Mouse (Mus musculus) stomach, postnatal 0 days (tissue): Measurements from ENCODE around the gene Cd68. TPM values are rescaled to one million over a fixed set of nuclear protein-coding genes. Genes with fewer than 3 reads are reported as not detected.
"Not testable (repeated sequence)": the region's sequence is repeated elsewhere in the genome, so short reads cannot be mapped to it uniquely, and the experiment has no call there.

Experiments
- ATAC-seq: fragments of 200-750 bp; cut with Nextera tagmentation; 2 replicates; pipeline ENCODE4 v1.8.0; 2017; ENCODE audit not compliant: low FRiP score, low TSS enrichment
- DNase-seq: peaks from one replicate; pipeline ENCODE4 v3.0.0-alpha.2; 2016; ENCODE audit warnings: low spot score
- H3K27ac ChIP-seq: fragments of 300-500 bp; sonication (generic); replicated peaks from 2 replicates; pipeline ENCODE4 v1.5.1; 2014; ENCODE audit warnings: mild to moderate bottlenecking, control low read depth
- H3K27me3 ChIP-seq: fragments of 300-500 bp; sonication (generic); 2 replicates; pipeline ENCODE4 v1.6.1; 2014; ENCODE audit warnings: low read length; ENCODE audit not compliant: control insufficient read depth, insufficient read depth
- H3K36me3 ChIP-seq: fragments of 300-500 bp; sonication (generic); 2 replicates; pipeline ENCODE4 v1.6.1; 2014; ENCODE audit warnings: low read length, mixed read lengths; ENCODE audit not compliant: control insufficient read depth, insufficient read depth
- H3K4me1 ChIP-seq: fragments of 300-500 bp; sonication (generic); replicated peaks from 2 replicates; pipeline ENCODE4 v1.6.1; 2014; ENCODE audit warnings: antibody characterized with exemption; ENCODE audit not compliant: control insufficient read depth, insufficient read depth
- H3K4me2 ChIP-seq: fragments of 300-500 bp; sonication (generic); replicated peaks from 2 replicates; pipeline ENCODE4 v1.6.1; 2014; ENCODE audit warnings: low read depth, mild to moderate bottlenecking, control low read depth, moderate library complexity
- H3K4me3 ChIP-seq: fragments of 300-500 bp; sonication (generic); 2 replicates; pipeline ENCODE4 v1.5.1; 2014; ENCODE audit warnings: low read depth, low read length, control low read depth
- H3K9ac ChIP-seq: fragments of 300-500 bp; sonication (generic); 2 replicates; pipeline ENCODE4 v1.6.1; 2014; ENCODE audit warnings: mild to moderate bottlenecking, low read length, control low read depth, mixed read lengths
- H3K9me3 ChIP-seq: fragments of 300-500 bp; sonication (generic); 2 replicates; pipeline ENCODE4 v1.6.1; 2016; ENCODE audit warnings: low read length; ENCODE audit not compliant: control insufficient read depth
- CTCF ChIP-seq: IDR thresholded peaks from 2 replicates; pipeline ENCODE4 v1.5.1; 2016; ENCODE audit warnings: antibody characterized with exemption, low read depth, mild to moderate bottlenecking, moderate library complexity
- EP300 ChIP-seq: optimal IDR thresholded peaks from 2 replicates; pipeline ENCODE3; 2016; ENCODE audit warnings: antibody characterized with exemption
- WGBS: fragments of 180-500 bp; shearing (Covaris S2); extraction: QIAGEN DNeasy Blood & Tissue Kit; methylation state at CpG from one replicate; pipeline ENCODE4 v1.1.7; 2014; 5-methylcytosine and 5-hydroxymethylcytosine counted together
- polyA plus RNA-seq: library from polyadenylated mRNA; unstranded; fragments of >200 nt; fragmentation: Nextera tagmentation; extraction: Ambion mirVana; gene quantifications from 2 replicates; pipeline ENCODE4 v1.2.1, GENCODE M21; 2015

Cd68 gene
- polyA plus RNA-seq, 1 experiment from 2014 or later = 17.9 TPM

- TF ChIP-seq EP300 = no peak
- TF ChIP-seq CTCF = no peak
- ATAC-seq = peak; percentile 49
- H3K9me3 ChIP-seq = no peaks in the 10 kb centered on the region
- peak overlapping the region; percentile 98 for H3K27ac ChIP-seq
- H3K4me2 ChIP-seq = peak overlapping the region; percentile 87
- H3K4me1 ChIP-seq = no peaks in the 10 kb centered on the region
- H3K9ac ChIP-seq = peak overlapping the region; percentile 96
- peak overlapping the region; percentile 93 for H3K4me3 ChIP-seq
- no peaks in the 10 kb centered on the region; the same call in 1 of the 2 replicates for H3K36me3 ChIP-seq
- under 1% methylated on average over 47 of the region's 50 CpGs for WGBS
- H3K27me3 ChIP-seq = no peaks in the 10 kb centered on the region
- DNase-seq = no peak
These were observed 32.7 kb downstream of the Cd68 start for GRCm38 (mm10) chr11:69633128-69633866.

- peak within 1 kb of the TSS; percentile 96 for H3K9ac ChIP-seq
- ATAC-seq = peak; percentile 98
- DNase-seq = peak; percentile 100
- H3K27me3 ChIP-seq = no peaks in the 10 kb centered on the region
- WGBS = under 1% methylated on average over 29 of the region's 56 CpGs
- H3K4me3 ChIP-seq = peak within 1 kb of the TSS; percentile 93
- peak within 1 kb of the TSS; percentile 98 for H3K27ac ChIP-seq
- no peaks in the 10 kb centered on the region for H3K9me3 ChIP-seq
- H3K4me1 ChIP-seq = no peaks in the 10 kb centered on the region
- no peaks in the 10 kb centered on the region; the same call in 1 of the 2 replicates for H3K36me3 ChIP-seq
- peak within 1 kb of the TSS; percentile 87 for H3K4me2 ChIP-seq
- TF ChIP-seq EP300 = no peak
- peak; percentile 90 for TF ChIP-seq CTCF
These were observed 33.5 kb downstream of the Cd68 start, which contains the start of gene Fxr2 for GRCm38 (mm10) chr11:69632284-69633089. TSS of gene Fxr2 (plus strand) at chr11:69632990.

GRCm38 (mm10) chr11:69629802-69630201 is 36.2 kb downstream of the Cd68 start:
- Histone ChIP-seq H3K27me3 (no peaks in the 10 kb centered on the region), H3K4me1 (no peaks in the 10 kb centered on the region), H3K27ac (no peak overlapping the region), H3K4me3 (no peak overlapping the region), H3K9ac (no peak overlapping the region), H3K4me2 (no peak overlapping the region), H3K9me3 (no peaks in the 10 kb centered on the region), H3K36me3 (no peaks in the 10 kb centered on the region)
- ATAC-seq = no peak
- WGBS = 66% methylated on average over 1 of the region's 1 CpGs
- no peak for DNase-seq
- TF ChIP-seq CTCF = peak; percentile 72
- TF ChIP-seq EP300 = no peak

- no peaks in the 10 kb centered on the region for H3K4me1 ChIP-seq
- 35% methylated on average over 6 of the region's 6 CpGs for WGBS
- no peaks in the 10 kb centered on the region for H3K9me3 ChIP-seq
- H3K4me2 ChIP-seq = no peak overlapping the region
- no peaks in the 10 kb centered on the region for H3K27me3 ChIP-seq
- no peak overlapping the region for H3K27ac ChIP-seq
- no peak overlapping the region for H3K9ac ChIP-seq
- DNase-seq (peak; percentile 83), ATAC-seq (no peak)
- H3K4me3 ChIP-seq = no peak overlapping the region
- TF ChIP-seq EP300 = no peak
- peak; percentile 98 for TF ChIP-seq CTCF
- H3K36me3 ChIP-seq = no peaks in the 10 kb centered on the region
These were observed 37.7 kb downstream of the Cd68 start for GRCm38 (mm10) chr11:69628286-69628685.

- not testable (repeated sequence) for H3K9ac ChIP-seq, DNase-seq, H3K9me3 ChIP-seq, H3K4me2 ChIP-seq, H3K27me3 ChIP-seq, H3K4me3 ChIP-seq, H3K36me3 ChIP-seq, H3K4me1 ChIP-seq, H3K27ac ChIP-seq, ATAC-seq
- WGBS = 90% methylated on average over 2 of the region's 2 CpGs
These were observed 41.6 kb downstream of the Cd68 start for GRCm38 (mm10) chr11:69624339-69624738.
